Mouse (Mus musculus) sigmoid colon, adult 10 weeks (tissue): Measurements from ENCODE around the gene Clec9a. TPM values are rescaled to one million over a fixed set of nuclear protein-coding genes. Genes with fewer than 3 reads are reported as not detected.

Experiments
- polyA plus RNA-seq: library from polyadenylated mRNA; stranded (reverse); fragments of 350-450 nt; fragmentation: Illumina TruSeq; extraction: RNeasy Lipid Tissue Mini Kit (QIAGEN cat#74804); gene quantifications from one replicate; pipeline ENCODE4 v1.2.3, GENCODE M21; 2014; ENCODE audit warnings: low read depth, low replicate concordance

Gene Clec9a
- polyA plus RNA-seq, result 5.8 TPM

GRCm38 (mm10) chr6:129408562-129408961 is at the start of gene Clec9a:
Clec9a (plus strand) TSS chr6:129408862.

GRCm38 (mm10) chr6:129385774-129386173 is 22.9 kb upstream of the Clec9a start, which contains the start of gene Clec12b:
Clec12b (minus strand) TSS chr6:129385874.

DNA sequence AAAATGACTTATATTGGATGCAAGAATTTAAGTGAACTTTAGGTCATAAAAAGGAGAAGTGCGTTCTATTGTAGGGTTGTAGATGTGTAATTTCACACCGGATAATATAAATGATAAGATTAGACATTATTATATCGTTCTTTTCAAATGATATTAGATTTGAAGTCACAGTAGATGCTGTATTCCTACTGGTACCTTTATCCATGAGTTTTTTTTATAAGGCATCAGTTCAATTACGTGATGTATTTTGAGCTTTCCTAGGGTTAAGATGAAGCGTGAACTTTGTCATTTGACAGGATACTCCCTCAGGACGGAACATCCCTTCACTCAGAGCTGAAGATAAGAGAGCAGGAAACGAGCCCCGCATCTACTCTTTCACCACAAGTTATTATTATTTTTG is 11.7 kb upstream of the Clec9a start, which contains the start of gene Clec1b:
TSS of gene Clec1b (plus strand) at position 301 of the 400 bp plus-strand sequence.

DNA sequence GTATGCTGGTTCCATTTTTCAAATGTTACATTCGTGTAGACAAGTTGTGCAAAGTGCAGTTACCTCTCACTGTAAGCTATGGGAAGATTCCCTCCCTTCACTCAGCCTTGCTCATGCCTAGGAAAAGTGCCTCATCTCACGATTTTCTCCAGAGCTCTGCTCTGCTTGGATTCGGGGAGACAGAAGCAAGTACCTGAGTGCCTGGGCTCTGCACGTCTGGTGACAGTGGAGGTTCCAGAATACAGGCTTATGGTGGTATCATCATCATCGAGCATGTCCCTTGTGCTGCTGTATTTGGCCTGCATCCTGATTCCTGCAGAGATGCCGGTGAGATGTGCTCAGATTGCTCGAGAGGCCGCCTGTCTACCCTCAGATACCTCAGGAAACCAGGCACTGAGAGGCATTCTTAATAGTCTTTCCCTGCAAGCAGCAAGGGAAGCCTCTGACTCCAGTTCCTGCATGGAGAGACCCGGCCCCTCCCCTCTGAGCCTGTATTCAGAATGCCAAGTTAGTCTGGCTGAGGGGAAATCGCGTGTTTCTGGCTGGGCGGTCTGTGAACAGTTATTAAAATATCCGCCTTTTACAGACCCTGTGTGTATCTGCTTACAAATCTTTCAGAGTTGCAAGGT is 42.9 kb downstream of the Clec9a start, which contains the start of gene Clec1a:
TSS of gene Clec1a (minus strand) at position 590 of the 629 bp plus-strand sequence.

Other genes starting within 250 kb of the Clec9a start
- gene Clec2d, start 228.2 kb upstream of the Clec9a start, polyA plus RNA-seq, result 665 TPM
- 8.1 TPM for gene Cd69, start 133.4 kb upstream of the Clec9a start, polyA plus RNA-seq
- not detected for gene 4922502D21Rik, start 77.1 kb upstream of the Clec9a start, polyA plus RNA-seq
- gene Clec12a, start 66.2 kb upstream of the Clec9a start, polyA plus RNA-seq, result 5.8 TPM
- 0.57 TPM for gene Clec12b, start 23.0 kb upstream of the Clec9a start, polyA plus RNA-seq
- 3.5 TPM for gene Clec1b, start 11.6 kb upstream of the Clec9a start, polyA plus RNA-seq
- gene Clec1a, start 43.1 kb downstream of the Clec9a start, polyA plus RNA-seq, result 3.8 TPM
- gene Olr1, start 98.3 kb downstream of the Clec9a start, polyA plus RNA-seq, result 0.22 TPM
- not detected for gene Tmem52b, start 103.7 kb downstream of the Clec9a start, polyA plus RNA-seq
- gene Gabarapl1, start 124.3 kb downstream of the Clec9a start, polyA plus RNA-seq, result 15.6 TPM
- gene Klre1, start 169.0 kb downstream of the Clec9a start, polyA plus RNA-seq, result 1.7 TPM
- gene Klrd1, start 182.9 kb downstream of the Clec9a start, polyA plus RNA-seq, result 14.2 TPM
- 4.1 TPM for gene Klrk1, start 215.0 kb downstream of the Clec9a start, polyA plus RNA-seq
- gene Klrc3, start 234.5 kb downstream of the Clec9a start, polyA plus RNA-seq, result not detected